8 mouse cellular contexts compared by ENCODE assay signal in genomic region chr16:39302902-39303361, GRCm38 (mm10).
DNase-seq lines count a peak whose midpoint lies in the region; ATAC-seq and TF ChIP-seq lines count a peak whose summit lies in the region.

No protein-coding gene starts in this region.

- no peak overlapping the region for H3K9ac ChIP-seq in neural tube, embryonic 12.5 days

- intact Hi-C loops in left cerebral cortex, adult 2 months (cut with DNase I), result no loop called here

- peak overlapping the region; percentile 66; the same call in 1 of the 2 replicates for H3K27ac ChIP-seq in left cerebral cortex, adult 2 months
- H3K27ac ChIP-seq in neural tube, embryonic 12.5 days, result no peak overlapping the region

- peak; percentile 15 for DNase-seq in embryo, embryonic 9.5 days (ENCODE audit: extremely low spot score)
- peak; percentile 29 for DNase-seq in forelimb bud, embryonic 11.5 days (ENCODE audit: low read depth, low spot score)
- peak; percentile 49 to 65 for DNase-seq in left cerebral cortex, adult 2 months (ENCODE audit: extremely low spot score in 1 of 2, low spot score in 2 of 2)
- no peak for DNase-seq in adrenal gland, adult 2 months
- no peak for DNase-seq in gastrocnemius, postnatal 25 days
- DNase-seq in cerebellum, adult 11 months, result no peak
- DNase-seq in kidney, adult 11 months, result no peak

- no peak for TF ChIP-seq CTCF in left cerebral cortex, adult 2 months (IDR thresholded peaks at IDR 0.05)

- no peaks in the 10 kb centered on the region for H3K9me3 ChIP-seq in neural tube, embryonic 12.5 days

- H3K4me3 ChIP-seq in left cerebral cortex, adult 2 months, result no peak overlapping the region
- no peak overlapping the region for H3K4me3 ChIP-seq in neural tube, embryonic 12.5 days

- no peaks in the 10 kb centered on the region for H3K36me3 ChIP-seq in neural tube, embryonic 12.5 days

- peak; percentile 99 for ATAC-seq in neural tube, embryonic 12.5 days (ENCODE audit: low FRiP score, low read depth)

- peaks cover 8% of the 10 kb centered on the region; the same call in 1 of the 2 replicates for H3K4me1 ChIP-seq in neural tube, embryonic 12.5 days

- no peaks in the 10 kb centered on the region for H3K27me3 ChIP-seq in neural tube, embryonic 12.5 days (replicated peaks)

- WGBS in neural tube, embryonic 12.5 days, result 48% methylated on average over 1 of the region's 1 CpGs

- H3K4me2 ChIP-seq in neural tube, embryonic 12.5 days (replicated peaks), result peak overlapping the region; percentile 38; the same call in 1 of the 2 replicates

Comparison
In these comparisons a context has a peak if more than half of its experiments do, and no peak if none do; other contexts are left out.
1. DNase-seq: peak in embryo, embryonic 9.5 days (single experiment), forelimb bud, embryonic 11.5 days (single experiment) and left cerebral cortex, adult 2 months (2 of 2); none in adrenal gland, adult 2 months (single experiment), gastrocnemius, postnatal 25 days (single experiment), cerebellum, adult 11 months (single experiment) and kidney, adult 11 months (single experiment).